Mouse (Mus musculus) heart, postnatal 0 days (tissue): Measurements from ENCODE around the gene Stxbp3.

Experiments
- CTCF ChIP-seq: IDR thresholded peaks from 2 replicates; pipeline ENCODE4 v1.5.1; 2016; ENCODE audit warnings: antibody characterized with exemption, control low read depth, low read depth
- EP300 ChIP-seq: IDR thresholded peaks from 2 replicates; pipeline ENCODE4 v1.6.1; 2016; ENCODE audit warnings: antibody characterized with exemption, low read depth

- TF ChIP-seq EP300 (no peak), CTCF (no peak)
Observed at GRCm38 (mm10) chr3:108787754-108788454, 52.4 kb downstream of the Stxbp3 start.
